Mouse (Mus musculus) erythroid progenitor cell, adult 5-6 weeks (primary cell): ENCODE measurements around the gene Capn13. TPM values are rescaled to one million over a fixed set of nuclear protein-coding genes. Genes with fewer than 3 reads are reported as not detected.
A peak's percentile ranks its signal among the peaks of the same experiment; 100 is the strongest.
"Not testable (repeated sequence)": the region's sequence is repeated elsewhere in the genome, so short reads cannot be mapped to it uniquely, and the experiment has no call there.

Source experiments
- ATAC-seq: replicated peaks from 2 replicates; pipeline ENCODE4 v1.8.0; 2016; ENCODE audit warnings: moderate number of reproducible peaks, mild to moderate bottlenecking, moderate TSS enrichment, inconsistent platforms; ENCODE audit not compliant: poor library complexity, low FRiP score, severe bottlenecking
- total RNA-seq, 2 experiments: library from RNA; stranded (forward) in 1 of 2; stranded (reverse) in 1 of 2; fragments of 150-400 nt in 1 of 2; fragments of 186-747, 209-891 nt in 1 of 2; gene quantifications; 2 replicates each; pipeline versions ENCODE4 v1.2.3 to v1.2.4; 2015 to 2017; ENCODE audit warnings: low replicate concordance in 2 of 2

The Capn13 gene
- total RNA-seq, 2 experiments from 2014 or later, result not detected

- no peak for ATAC-seq
Observed at GRCm38 (mm10) chr17:73293237-73293636, 107.4 kb downstream of the Capn13 start.

GRCm38 (mm10) chr17:73284301-73284700, 116.4 kb downstream of the Capn13 start:
- ATAC-seq, result no peak

GRCm38 (mm10) chr17:73282702-73283101, 118.0 kb downstream of the Capn13 start:
- ATAC-seq, result not testable (repeated sequence)

GRCm38 (mm10) chr17:73277770-73278169, 122.9 kb downstream of the Capn13 start:
- no peak for ATAC-seq

- no peak for ATAC-seq
Observed at GRCm38 (mm10) chr17:73275066-73275465, 125.6 kb downstream of the Capn13 start.

- no peak for ATAC-seq
Observed at GRCm38 (mm10) chr17:73273809-73274208, 126.9 kb downstream of the Capn13 start.

- ATAC-seq, result 0 out of 2 replicates have a peak, but pooled peaks have one; percentile 25
Observed at GRCm38 (mm10) chr17:73271797-73272600, 128.7 kb downstream of the Capn13 start.

- no peak for ATAC-seq
Observed at GRCm38 (mm10) chr17:73270871-73271796, 129.5 kb downstream of the Capn13 start.

GRCm38 (mm10) chr17:73263077-73263501, 137.6 kb downstream of the Capn13 start:
- no peak for ATAC-seq

- ATAC-seq, result no peak
Observed at GRCm38 (mm10) chr17:73262558-73262957, 138.1 kb downstream of the Capn13 start.

- not testable (repeated sequence) for ATAC-seq
Observed at GRCm38 (mm10) chr17:73259258-73259657, 141.4 kb downstream of the Capn13 start.

GRCm38 (mm10) chr17:73258620-73259019, 142.0 kb downstream of the Capn13 start:
- no peak for ATAC-seq
